Mouse (Mus musculus) erythroblast, embryonic 14.5 days (primary cell): ENCODE measurements around the gene Dmxl2.

Experiments used
- GATA1 ChIP-seq: IDR thresholded peaks from 2 replicates; pipeline ENCODE4 v1.6.1; 2012; ENCODE audit warnings: low read length, inconsistent platforms, mixed read lengths
- TAL1 ChIP-seq: IDR thresholded peaks from 3 replicates; pipeline ENCODE4 v1.6.1; 2012; ENCODE audit warnings: low read length, inconsistent platforms, mixed read lengths

- peak; percentile 11; the same call in 1 of the 2 replicates for TF ChIP-seq GATA1
- peak; percentile 56; the same call in 2 of the 3 replicates for TF ChIP-seq TAL1
Observed at GRCm38 (mm10) chr9:54483215-54483614, 18.2 kb downstream of the Dmxl2 start.
